Mouse (Mus musculus): ENCODE results near the gene Dhx8.

DNA sequence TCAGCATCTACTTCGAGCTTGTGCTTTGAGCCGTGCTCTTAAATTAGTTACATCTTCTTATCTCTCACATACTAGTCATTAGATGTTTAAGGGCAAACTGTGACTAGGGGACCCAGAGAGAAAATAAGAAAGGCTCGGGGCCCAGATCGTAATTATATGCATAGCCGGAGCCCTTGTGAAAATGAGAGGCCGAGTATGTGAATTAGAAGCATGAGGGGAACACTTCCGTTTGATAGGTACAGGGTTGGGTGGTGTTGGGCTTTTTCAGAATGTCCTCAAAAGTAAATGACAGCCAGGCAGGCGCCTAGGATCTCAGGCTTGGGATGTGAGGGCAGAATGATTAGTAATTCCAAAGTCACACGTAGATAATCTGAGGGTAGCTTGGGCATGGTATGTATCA is 877 bp downstream of the Dhx8 start:
- no peak for TF ChIP-seq CTCF (IDR thresholded peaks at IDR 0.05)
- TF ChIP-seq EP300 (IDR thresholded peaks at IDR 0.05; ENCODE audit: insufficient read depth, low read depth, low read length): no peak
